Mouse (Mus musculus): ENCODE data around the gene Dusp1. TPM values are rescaled to one million over a fixed set of nuclear protein-coding genes. Genes with fewer than 3 reads are reported as not detected.
A peak's percentile ranks its signal among the peaks of the same experiment; 100 is the strongest.

Dusp1 gene
- total RNA-seq, 2 experiments from 2014 or later = 60.1 to 100 TPM

GRCm38 (mm10) chr17:26531395-26532027, 30.4 kb downstream of the Dusp1 start:
- intact Hi-C loops (cut with DNase I) = no loop called here
- DNase-seq = no peak

- intact Hi-C loops (cut with DNase I) = no loop called here
- DNase-seq = peak; percentile 85 to 90
These were observed 31.3 kb downstream of the Dusp1 start for GRCm38 (mm10) chr17:26530590-26531081.

- intact Hi-C loops (cut with DNase I) = loop anchor here (2.0 kb wide), 1 partner anchor 15 kb away; no protein-coding TSS in a partner anchor
- peak; percentile 64 to 71 for DNase-seq
These were observed 32.1 kb downstream of the Dusp1 start for GRCm38 (mm10) chr17:26529791-26530241.

GRCm38 (mm10) chr17:26528751-26529150, 33.2 kb downstream of the Dusp1 start:
- no peak for DNase-seq
- intact Hi-C loops (cut with DNase I) = loop anchor here (2.0 kb wide), 1 partner anchor 14 kb away; no protein-coding TSS in a partner anchor

- intact Hi-C loops (cut with DNase I) = no loop called here
- no peak for DNase-seq
These were observed 34.6 kb downstream of the Dusp1 start for GRCm38 (mm10) chr17:26527291-26527690.

- peak; percentile 66 to 71 for DNase-seq
- intact Hi-C loops (cut with DNase I) = no loop called here
These were observed 36.6 kb downstream of the Dusp1 start for GRCm38 (mm10) chr17:26525316-26525715.

GRCm38 (mm10) chr17:26524801-26525200, 37.1 kb downstream of the Dusp1 start:
- intact Hi-C loops (cut with DNase I) = no loop called here

GRCm38 (mm10) chr17:26524316-26524715, 37.6 kb downstream of the Dusp1 start:
- intact Hi-C loops (cut with DNase I) = no loop called here
- DNase-seq = no peak

More at GRCm38 (mm10) chr17:26524801-26525200, 37.1 kb downstream of the Dusp1 start:
- no peak for DNase-seq

GRCm38 (mm10) chr17:26522711-26523110, 39.2 kb downstream of the Dusp1 start:
- intact Hi-C loops (cut with DNase I) = no loop called here
- DNase-seq = no peak

- intact Hi-C loops (cut with DNase I) = no loop called here
- no peak for DNase-seq
These were observed 43.6 kb downstream of the Dusp1 start for GRCm38 (mm10) chr17:26518306-26518705.

GRCm38 (mm10) chr17:26515675-26516074, 46.3 kb downstream of the Dusp1 start:
- no peak for DNase-seq
- intact Hi-C loops (cut with DNase I) = loop anchor here (2.0 kb wide), 1 partner anchor 13 kb away; no protein-coding TSS in a partner anchor

- no peak for DNase-seq
- intact Hi-C loops (cut with DNase I) = loop anchor here (2.0 kb wide), 1 partner anchor 14 kb away; no protein-coding TSS in a partner anchor
These were observed 47.3 kb downstream of the Dusp1 start for GRCm38 (mm10) chr17:26514581-26515030.

GRCm38 (mm10) chr17:26513459-26514290, 48.3 kb downstream of the Dusp1 start:
- intact Hi-C loops (cut with DNase I) = loop anchor here (2.0 kb wide), 1 partner anchor 15 kb away; no protein-coding TSS in a partner anchor
- no peak for DNase-seq

GRCm38 (mm10) chr17:26512961-26513360, 49.0 kb downstream of the Dusp1 start:
- peak in 1 of 2 experiments; percentile 49 for DNase-seq
- intact Hi-C loops (cut with DNase I) = no loop called here

GRCm38 (mm10) chr17:26511816-26512774, 49.8 kb downstream of the Dusp1 start:
- intact Hi-C loops (cut with DNase I) = no loop called here
- DNase-seq = peak; percentile 65 to 71

GRCm38 (mm10) chr17:26511256-26511655, 50.7 kb downstream of the Dusp1 start:
- intact Hi-C loops (cut with DNase I) = no loop called here
- DNase-seq = no peak

GRCm38 (mm10) chr17:26510146-26511045, 51.5 kb downstream of the Dusp1 start:
- intact Hi-C loops (cut with DNase I) = no loop called here
- DNase-seq = no peak

- intact Hi-C loops (cut with DNase I) = loop anchor here (1.0 to 5.0 kb wide), 6 partner anchors 38 to 129 kb away; no protein-coding TSS in a partner anchor
- DNase-seq = peak; percentile 82 to 88
These were observed 52.8 kb downstream of the Dusp1 start for GRCm38 (mm10) chr17:26508961-26509771.

All from heart, postnatal 10 days (tissue).